Mouse (Mus musculus) E14TG2a.4 (cell line): ENCODE data around the gene Pcsk7.

Experiments used
- CTCF ChIP-seq: conservative IDR thresholded peaks from 2 replicates; pipeline ENCODE4 v1.5.1; 2014; ENCODE audit warnings: low read length
- POU5F1 ChIP-seq: IDR thresholded peaks from 2 replicates; pipeline ENCODE4 v1.6.1; 2014; ENCODE audit warnings: low read length, borderline replicate concordance

- no peak for TF ChIP-seq CTCF
- TF ChIP-seq POU5F1 = no peak
Measured at GRCm38 (mm10) chr9:45910995-45911394, 4.7 kb downstream of the Pcsk7 start.
